17 mouse cellular contexts compared by ENCODE assay signal in genomic region chr11:67865100-67865499, GRCm38 (mm10). TPM values are rescaled to one million over a fixed set of nuclear protein-coding genes. Genes with fewer than 3 reads are reported as not detected.
DNase-seq lines count a peak whose midpoint lies in the region; ATAC-seq and TF ChIP-seq lines count a peak whose summit lies in the region.
"Had no signal": no experiment of that assay in that cellular context is flagged by ENCODE, and none has a peak within 500 bp of the region (broad histone marks: within the 10 kb centered on the region; RNA-seq: fewer than 3 reads in every experiment).

No protein-coding gene starts in this region.

- peak; percentile 36 for TF ChIP-seq CTCF in heart, adult 2 months (IDR thresholded peaks at IDR 0.05)

- TF ChIP-seq POLR2A in heart, adult 2 months (IDR thresholded peaks at IDR 0.05; ENCODE audit: insufficient read depth, low read depth, low read length) = no peak

- no peaks in the 10 kb centered on the region for H3K4me1 ChIP-seq in heart, adult 2 months (ENCODE audit: control insufficient read depth, insufficient read depth, low read length)
- no peaks in the 10 kb centered on the region for H3K4me1 ChIP-seq in midbrain, embryonic 14.5 days (ENCODE audit: control insufficient read depth, insufficient read depth, low read length)

- no peak overlapping the region for H3K27ac ChIP-seq in heart, adult 2 months
- H3K27ac ChIP-seq in midbrain, embryonic 14.5 days (replicated peaks; ENCODE audit: low read depth, low read length) = no peak overlapping the region
- H3K27ac ChIP-seq: hindbrain, embryonic 14.5 days had no signal

- no peaks in the 10 kb centered on the region for H3K27me3 ChIP-seq in heart, adult 2 months (ENCODE audit: control insufficient read depth, insufficient read depth, low read length)
- H3K27me3 ChIP-seq in midbrain, embryonic 14.5 days (ENCODE audit: control insufficient read depth, insufficient read depth, low read length) = no peaks in the 10 kb centered on the region

- H3K4me2 ChIP-seq in midbrain, embryonic 14.5 days (ENCODE audit: low read length) = no peak overlapping the region
- H3K4me2 ChIP-seq: hindbrain, embryonic 14.5 days; liver, embryonic 11.5 days had no signal

- H3K9ac ChIP-seq in heart, adult 2 months (ENCODE audit: low read depth, low read length) = no peak overlapping the region
- no peak overlapping the region for H3K9ac ChIP-seq in midbrain, embryonic 14.5 days (replicated peaks; ENCODE audit: low read length)
- H3K9ac ChIP-seq: hindbrain, embryonic 14.5 days had no signal

- no peaks in the 10 kb centered on the region for H3K36me3 ChIP-seq in heart, adult 2 months (ENCODE audit: control insufficient read depth, insufficient read depth, low read length)
- H3K36me3 ChIP-seq in midbrain, embryonic 14.5 days (ENCODE audit: control insufficient read depth, insufficient read depth, low read length) = no peaks in the 10 kb centered on the region

- no peaks in the 10 kb centered on the region for H3K9me3 ChIP-seq in midbrain, embryonic 14.5 days (ENCODE audit: control insufficient read depth, low read length)

- intact Hi-C loops in heart, adult 2 months (cut with DNase I) = no loop called here
- intact Hi-C loops in heart, postnatal 25 days (cut with DNase I) = no loop called here

- H3K79me2 ChIP-seq in heart, adult 2 months (replicated peaks; ENCODE audit: control insufficient read depth, insufficient read depth, low read length) = no peaks in the 10 kb centered on the region

- no peak for TF ChIP-seq EP300 in heart, adult 2 months (IDR thresholded peaks at IDR 0.05; ENCODE audit: insufficient read depth, low read depth, low read length)

- WGBS in heart, adult 2 months = 72% methylated on average over 5 of the region's 5 CpGs
- 81% methylated on average over 5 of the region's 5 CpGs for WGBS in midbrain, embryonic 14.5 days

- DNase-seq in heart, adult 2 months = no peak
- DNase-seq in heart, postnatal 25 days (ENCODE audit: low spot score) = no peak
- peak; percentile 53 for DNase-seq in 3T3-L1 (ENCODE audit: low read depth, low spot score)
- DNase-seq in ES-CJ7 (ENCODE audit: low read depth, low spot score) = peak; percentile 35
- DNase-seq in embryo, embryonic 11 days = peak; percentile 16
- no peak for DNase-seq in right cerebral cortex, postnatal 10 days (ENCODE audit: low spot score in 2 of 2)
- no peak for DNase-seq in midbrain, embryonic 14.5 days
- DNase-seq: adrenal gland, adult 2 months; cerebellum, adult 2 months; gastrocnemius, postnatal 25 days; lung, postnatal 10 days; right cerebral cortex, postnatal 14 days had no signal

- ATAC-seq in midbrain, embryonic 14.5 days (ENCODE audit: low FRiP score, low TSS enrichment) = no peak
- ATAC-seq in monocyte, adult 5-6 weeks (replicated peaks; ENCODE audit: insufficient number of reproducible peaks, low FRiP score, low TSS enrichment, poor library complexity, severe bottlenecking) = no peak

- no peak overlapping the region for H3K4me3 ChIP-seq in heart, adult 2 months
- no peak overlapping the region for H3K4me3 ChIP-seq in midbrain, embryonic 14.5 days (replicated peaks; ENCODE audit: low read depth, low read length)
- H3K4me3 ChIP-seq: myocyte had no signal

RNA-seq across cellular contexts. Expression of gene Usp43, which starts 56.9 kb away (rescaled TPM):
- 1 to 10 TPM; 1.6 to 1.7 TPM for total RNA-seq in heart, adult 2 months (2021)
- polyA plus RNA-seq in heart, adult 2 months (2012; rRNA removed) = 1.1 and 1.4 TPM in 2 replicates
- total RNA-seq in heart, postnatal 25 days (2021) = 1 to 10 TPM; 2.0 to 2.8 TPM
- 0.21 and 0.27 TPM in 2 replicates for polyA plus RNA-seq in midbrain, embryonic 14.5 days (2014; fragmentation: Nextera tagmentation; extraction: Ambion mirVana)
- not detected in 3 replicates for total RNA-seq in monocyte, adult 5-6 weeks (2017)
- total RNA-seq: neutrophil, adult 5-6 weeks had no signal

Comparison
In these comparisons a context has a peak if more than half of its experiments do, and no peak if none do; other contexts are left out.
1. DNase-seq: peak in 3T3-L1 (single experiment), ES-CJ7 (single experiment) and embryo, embryonic 11 days (single experiment); none in heart, adult 2 months (0 of 2), heart, postnatal 25 days (single experiment), right cerebral cortex, postnatal 10 days (0 of 2) and midbrain, embryonic 14.5 days (single experiment).